Mouse (Mus musculus) testis, adult 2 months (tissue): Measurements from ENCODE around the gene Psen2. TPM values are rescaled to one million over a fixed set of nuclear protein-coding genes. Genes with fewer than 3 reads are reported as not detected.

Source experiments
- H3K27ac ChIP-seq: fragments of 200-500 bp; 2 replicates; pipeline ENCODE4 v1.5.1; 2012; ENCODE audit warnings: low read depth, low read length; ENCODE audit not compliant: control insufficient read depth, insufficient read depth
- H3K27me3 ChIP-seq: fragments of 200-500 bp; 2 replicates; pipeline ENCODE4 v1.6.1; 2012; ENCODE audit warnings: mild to moderate bottlenecking, low read length, moderate library complexity; ENCODE audit not compliant: control insufficient read depth, insufficient read depth
- H3K36me3 ChIP-seq: fragments of 200-500 bp; 2 replicates; pipeline ENCODE4 v1.6.1; 2012; ENCODE audit warnings: mild to moderate bottlenecking, low read length; ENCODE audit not compliant: control insufficient read depth, insufficient read depth
- H3K4me1 ChIP-seq: fragments of 200-500 bp; 2 replicates; pipeline ENCODE4 v1.6.1; 2012; ENCODE audit warnings: low read length; ENCODE audit not compliant: control insufficient read depth, insufficient read depth
- H3K4me3 ChIP-seq: fragments of 200-500 bp; 2 replicates; pipeline ENCODE4 v1.5.1; 2012; ENCODE audit warnings: low read depth, mild to moderate bottlenecking, low read length, moderate library complexity, mixed read lengths; ENCODE audit not compliant: control insufficient read depth
- CTCF ChIP-seq: fragments of 200-500 bp; IDR thresholded peaks from 2 replicates; pipeline ENCODE4 v1.5.1; 2012; ENCODE audit warnings: low read depth, mild to moderate bottlenecking, inconsistent platforms, low read length, moderate library complexity; ENCODE audit not compliant: control insufficient read depth, insufficient read depth, insufficient replicate concordance
- POLR2A ChIP-seq: fragments of 200-500 bp; IDR thresholded peaks from 2 replicates; pipeline ENCODE4 v1.6.1; 2012; ENCODE audit warnings: low read depth, mild to moderate bottlenecking, inconsistent platforms, low read length, moderate library complexity; ENCODE audit not compliant: control insufficient read depth
- polyA plus RNA-seq: library from polyadenylated mRNA; depleted of rRNA; stranded (reverse); fragments of >200 nt; gene quantifications from 2 replicates; pipeline ENCODE4 v1.2.3, GENCODE M21; 2012

Gene Psen2
- polyA plus RNA-seq, 1 experiment = 8.8 TPM

DNA sequence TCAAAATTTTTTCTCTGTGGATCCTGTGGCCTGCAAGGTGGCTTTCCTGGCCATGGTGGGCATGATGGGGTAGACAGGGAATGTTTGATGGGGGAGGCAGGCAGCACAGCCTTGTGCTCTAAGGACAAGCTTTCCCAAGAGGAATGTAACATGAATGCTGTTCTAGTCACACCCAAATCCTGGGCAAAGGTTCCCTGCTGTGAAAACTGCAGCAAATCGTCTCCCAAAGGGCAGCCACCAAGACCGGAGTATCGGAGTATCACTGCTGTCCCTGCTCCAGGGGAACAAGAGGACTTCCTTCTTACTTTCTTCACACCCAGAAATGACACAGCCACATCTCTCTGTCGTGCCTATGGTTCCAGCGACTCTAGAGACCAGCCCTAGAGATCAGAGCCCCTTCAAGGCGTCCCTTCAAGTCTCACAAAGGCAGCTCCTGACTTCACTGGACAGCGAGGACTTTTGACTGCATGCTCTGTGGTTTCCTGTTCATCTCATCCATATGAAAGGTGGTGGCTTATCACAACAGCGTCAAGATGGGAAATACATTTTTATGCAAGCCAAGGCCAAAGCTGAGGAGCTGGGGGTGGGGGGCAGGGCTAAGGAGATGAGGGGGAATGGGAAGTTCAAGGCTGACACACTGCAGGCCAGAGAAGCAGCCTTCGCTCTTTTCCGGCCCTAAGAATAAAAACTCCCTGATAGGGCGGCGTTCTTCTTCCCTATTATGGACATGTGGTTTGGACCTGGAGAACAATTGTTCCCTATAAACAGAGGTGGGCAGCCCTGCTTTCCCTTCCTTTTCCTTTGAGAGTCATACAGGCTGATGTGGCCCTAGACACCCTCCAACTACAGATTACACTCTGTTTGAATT lies 39.2 kb upstream of the Psen2 start:
- Histone ChIP-seq H3K27me3 (no peaks in the 10 kb centered on the region), H3K4me3 (no peak overlapping the region), H3K36me3 (no peaks in the 10 kb centered on the region), H3K4me1 (peaks cover 2% of the 10 kb centered on the region; the same call in 1 of the 2 replicates), H3K27ac (no peak overlapping the region; the same call in 1 of the 2 replicates)
- TF ChIP-seq POLR2A = no peak
- no peak for TF ChIP-seq CTCF

DNA sequence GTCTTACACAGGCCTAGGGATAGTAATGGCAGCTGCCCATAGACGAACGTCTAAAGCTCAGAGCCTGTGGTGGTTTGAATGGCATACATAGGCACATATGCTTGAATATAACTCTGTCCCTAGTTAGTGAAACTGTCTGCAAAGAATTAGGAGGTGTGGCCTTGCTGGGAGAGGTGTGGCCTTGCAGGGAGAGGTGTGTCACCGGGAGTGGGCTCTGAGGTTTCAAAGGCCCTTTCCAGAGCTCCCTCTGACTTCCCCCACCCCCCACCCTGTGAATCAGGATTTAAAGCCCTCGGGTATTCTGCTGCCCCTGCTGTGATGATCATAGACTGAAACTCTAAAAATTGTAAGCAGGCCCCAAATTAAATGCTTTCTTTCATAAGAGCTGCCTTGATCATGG lies 37.8 kb upstream of the Psen2 start:
- H3K27me3 ChIP-seq = no peaks in the 10 kb centered on the region
- no peak overlapping the region for H3K27ac ChIP-seq
- H3K4me3 ChIP-seq = no peak overlapping the region
- no peaks in the 10 kb centered on the region for H3K36me3 ChIP-seq
- H3K4me1 ChIP-seq = peaks cover 2% of the 10 kb centered on the region; the same call in 1 of the 2 replicates
- TF ChIP-seq POLR2A (no peak), CTCF (no peak)

DNA sequence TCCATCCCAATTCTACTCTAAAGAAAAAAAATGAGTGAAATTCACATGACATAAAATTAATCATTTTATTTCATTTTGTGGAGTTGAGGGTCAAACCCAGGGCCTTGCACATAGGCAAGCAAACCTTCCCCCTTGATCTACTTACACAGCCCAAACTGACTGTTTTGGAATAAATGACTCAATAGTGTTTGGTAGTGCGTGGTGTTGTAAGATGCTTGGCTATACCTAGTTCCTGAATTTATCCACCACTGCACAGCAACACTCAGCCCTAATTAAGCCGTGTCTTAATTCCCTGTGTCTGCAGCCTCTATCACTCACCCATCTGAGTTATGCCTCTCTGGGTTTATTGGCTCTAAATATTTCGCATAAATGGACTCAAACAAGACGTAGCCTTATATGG lies 37.1 kb upstream of the Psen2 start:
- Histone ChIP-seq H3K4me1 (peaks cover 2% of the 10 kb centered on the region; the same call in 1 of the 2 replicates), H3K36me3 (no peaks in the 10 kb centered on the region), H3K27ac (no peak overlapping the region), H3K4me3 (no peak overlapping the region), H3K27me3 (no peaks in the 10 kb centered on the region)
- no peak for TF ChIP-seq CTCF
- no peak for TF ChIP-seq POLR2A

DNA sequence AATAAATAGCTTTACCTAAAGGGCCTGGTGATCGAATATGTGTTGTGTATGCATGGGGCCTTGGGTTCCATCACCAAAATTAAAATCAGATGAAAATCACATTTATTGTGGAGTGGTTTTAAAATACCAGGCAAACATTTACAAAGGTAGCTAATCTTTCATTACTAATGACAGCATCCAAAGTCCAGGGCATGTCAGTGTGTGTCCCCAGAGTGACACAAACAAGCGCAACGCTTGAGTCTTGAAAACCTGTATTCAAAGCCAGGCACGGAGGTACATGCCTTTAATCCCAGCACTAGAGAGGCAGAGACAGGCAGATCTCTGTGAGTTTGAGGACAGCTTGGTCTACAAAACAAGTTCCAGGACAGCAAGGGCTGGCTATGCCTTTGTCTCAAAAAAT lies 36.5 kb upstream of the Psen2 start:
- H3K36me3 ChIP-seq = no peaks in the 10 kb centered on the region
- no peak overlapping the region for H3K27ac ChIP-seq
- H3K4me1 ChIP-seq = peaks cover 2% of the 10 kb centered on the region; the same call in 1 of the 2 replicates
- no peak overlapping the region for H3K4me3 ChIP-seq
- no peaks in the 10 kb centered on the region for H3K27me3 ChIP-seq
- TF ChIP-seq CTCF (no peak), POLR2A (no peak)

DNA sequence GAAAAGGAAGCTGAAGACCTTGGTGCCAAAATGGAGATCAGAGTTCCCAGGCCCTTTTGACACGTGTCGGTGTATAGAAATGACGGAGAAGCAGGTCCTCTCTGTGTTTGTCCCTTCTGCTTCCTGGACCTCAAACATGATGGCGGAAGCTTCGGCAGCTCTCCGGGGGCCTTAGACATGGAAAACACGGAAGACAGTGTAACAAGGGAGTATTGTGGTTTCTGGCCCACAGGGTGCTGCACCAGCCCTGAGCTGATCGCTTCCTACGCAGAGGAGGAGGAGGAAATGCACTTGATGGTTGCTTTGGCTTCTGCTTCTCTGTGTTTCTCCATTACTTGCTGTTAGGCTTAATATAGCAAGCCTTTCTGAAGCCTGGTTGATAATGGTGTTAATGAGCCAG lies 32.9 kb upstream of the Psen2 start:
- no peaks in the 10 kb centered on the region for H3K36me3 ChIP-seq
- H3K4me3 ChIP-seq = no peak overlapping the region
- TF ChIP-seq CTCF = no peak
- TF ChIP-seq POLR2A = no peak
- no peaks in the 10 kb centered on the region for H3K27me3 ChIP-seq
- H3K4me1 ChIP-seq = no peaks in the 10 kb centered on the region
- no peak overlapping the region for H3K27ac ChIP-seq

DNA sequence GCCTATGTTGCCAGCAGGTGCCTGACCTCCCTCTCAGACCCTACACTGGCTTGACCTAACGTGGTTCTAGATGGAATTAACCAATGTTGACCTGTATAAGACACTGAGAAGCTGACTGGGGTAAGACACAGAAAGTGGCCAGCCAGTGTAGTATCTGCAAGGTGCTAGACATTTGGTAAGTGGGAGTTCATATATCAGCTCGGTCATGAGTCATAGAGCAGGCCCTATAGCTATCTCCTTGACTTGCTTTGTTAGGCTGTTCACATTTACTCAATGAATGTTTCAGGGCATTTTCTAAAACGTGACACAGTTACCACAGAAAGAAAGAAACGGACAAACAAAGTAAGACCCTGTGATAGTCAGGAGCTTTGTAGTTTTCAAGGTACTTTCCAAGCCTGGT lies 27.1 kb upstream of the Psen2 start:
- Histone ChIP-seq H3K4me1 (peaks cover 17% of the 10 kb centered on the region), H3K36me3 (no peaks in the 10 kb centered on the region), H3K27ac (no peak overlapping the region), H3K27me3 (no peaks in the 10 kb centered on the region), H3K4me3 (no peak overlapping the region)
- TF ChIP-seq CTCF (no peak), POLR2A (no peak)

DNA sequence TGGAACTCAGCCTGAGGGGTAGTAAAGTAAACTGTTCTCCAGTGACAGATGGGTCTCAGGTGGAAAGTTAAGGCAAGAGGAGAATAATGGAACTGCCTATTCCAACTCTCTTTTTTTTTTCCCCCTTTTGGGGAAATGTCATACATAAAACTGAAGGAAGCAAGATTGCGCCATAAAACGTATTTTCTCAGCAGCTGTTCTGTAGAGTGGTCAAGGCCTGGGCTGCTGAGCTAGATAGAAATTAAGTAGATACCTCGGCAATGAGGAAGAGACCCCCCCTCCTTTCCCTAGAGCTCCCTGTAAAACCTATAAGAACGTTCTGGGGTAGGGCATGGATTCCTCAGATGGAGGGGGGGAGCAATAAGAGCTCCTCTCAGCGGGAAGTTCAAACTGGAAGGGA lies 26.6 kb upstream of the Psen2 start:
- Histone ChIP-seq H3K27me3 (no peaks in the 10 kb centered on the region), H3K4me1 (peaks cover 17% of the 10 kb centered on the region), H3K27ac (no peak overlapping the region), H3K36me3 (no peaks in the 10 kb centered on the region), H3K4me3 (no peak overlapping the region)
- TF ChIP-seq CTCF (no peak), POLR2A (no peak)
